Mouse (Mus musculus) gastrocnemius, postnatal 14 days (tissue): ENCODE measurements around the gene Ang. TPM values are rescaled to one million over a fixed set of nuclear protein-coding genes. Genes with fewer than 3 reads are reported as not detected.

Experiments
- DNase-seq: peaks from one replicate; pipeline ENCODE4 v3.0.0; 2021; ENCODE audit warnings: mixed read lengths
- intact Hi-C: fragments of 180-260 bp; cut with DNase I; formaldehyde crosslinking; loops from one replicate; pipeline ENCODE4 v1.15.1; 2025; ENCODE audit warnings: low total_unique reads
- total RNA-seq, 2 experiments: library from RNA; stranded (reverse); gene quantifications; 2 replicates each; pipeline ENCODE4 v1.2.3; 2021

The Ang gene
- total RNA-seq, 2 experiments from 2014 or later, result 3.6 to 3.8 TPM

DNA sequence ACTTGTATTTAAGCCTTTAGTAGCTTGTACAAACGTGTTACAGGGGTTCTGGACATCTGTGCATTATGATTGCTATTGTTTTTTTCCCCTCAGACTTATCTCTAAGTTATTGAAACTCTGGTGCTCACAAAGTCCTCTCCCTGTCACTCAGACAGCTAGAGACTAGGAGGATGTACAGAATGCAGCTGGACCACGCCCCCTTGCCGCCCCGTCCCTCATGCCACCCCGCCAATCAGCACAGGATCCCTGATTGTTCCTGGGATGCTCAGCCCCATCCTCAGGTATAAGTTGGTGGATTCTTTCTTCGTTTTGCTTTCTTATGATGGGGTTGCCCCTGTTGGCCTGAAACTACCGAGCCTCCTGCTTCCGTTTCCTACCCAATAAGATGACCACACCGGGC is 22.5 kb downstream of the Ang start:
- DNase-seq, result no peak
- intact Hi-C loops, result no loop called here

DNA sequence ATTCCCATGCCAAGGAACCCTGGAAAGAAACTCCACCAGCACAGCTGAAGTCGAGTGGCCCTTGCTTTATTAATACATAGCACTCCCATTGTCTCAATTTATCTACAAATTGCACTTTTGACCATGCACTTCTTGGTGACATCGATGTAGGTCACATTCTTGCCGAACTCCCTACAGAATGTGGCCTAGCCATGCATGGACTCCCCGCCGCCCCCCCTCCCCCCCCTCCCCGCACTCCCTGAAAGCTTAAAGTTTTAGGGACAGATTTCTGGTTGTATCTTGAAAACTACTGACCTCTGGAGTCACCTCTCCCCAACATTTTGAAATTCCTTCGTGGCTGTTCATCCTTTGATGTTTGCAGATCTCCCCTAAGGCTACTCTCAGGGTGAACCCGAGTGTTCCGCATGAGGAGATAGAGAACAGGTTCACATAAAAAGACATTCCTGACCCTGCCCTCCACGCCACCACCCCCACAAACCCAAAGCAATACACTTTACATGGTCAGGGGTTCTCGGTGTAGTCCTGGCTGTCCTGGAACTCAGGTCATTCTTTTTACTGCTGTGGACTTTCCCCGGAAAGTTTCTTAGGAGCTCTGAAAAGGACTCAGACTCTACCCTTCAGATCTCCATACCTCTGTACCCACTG is 23.1 kb downstream of the Ang start, which contains the start of gene Eddm3b:
Gene Eddm3b (plus strand): TSS at position 511 of the 645 bp plus-strand sequence.
- intact Hi-C loops, result no loop called here
- no peak for DNase-seq

DNA sequence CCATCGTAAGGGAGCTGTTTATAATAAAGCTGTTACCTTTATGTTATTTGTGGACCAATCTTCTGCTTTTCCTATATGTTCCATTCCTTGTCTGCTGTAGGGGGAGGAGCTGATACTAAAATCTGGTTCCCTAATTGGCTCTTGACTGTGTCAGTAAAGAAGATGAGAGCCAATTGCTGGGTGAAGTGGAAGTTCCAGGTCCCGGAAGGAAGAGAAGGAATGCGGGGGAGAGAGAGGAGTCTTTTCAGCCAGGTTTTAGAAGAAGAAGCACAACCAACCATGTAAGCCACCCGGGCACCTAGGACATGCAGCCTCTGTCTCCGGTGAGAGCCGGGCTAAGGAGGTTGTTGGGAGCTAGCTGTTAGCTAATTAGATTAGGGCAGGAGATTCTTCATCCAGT is 34.7 kb downstream of the Ang start:
- DNase-seq, result no peak
- intact Hi-C loops, result no loop called here

DNA sequence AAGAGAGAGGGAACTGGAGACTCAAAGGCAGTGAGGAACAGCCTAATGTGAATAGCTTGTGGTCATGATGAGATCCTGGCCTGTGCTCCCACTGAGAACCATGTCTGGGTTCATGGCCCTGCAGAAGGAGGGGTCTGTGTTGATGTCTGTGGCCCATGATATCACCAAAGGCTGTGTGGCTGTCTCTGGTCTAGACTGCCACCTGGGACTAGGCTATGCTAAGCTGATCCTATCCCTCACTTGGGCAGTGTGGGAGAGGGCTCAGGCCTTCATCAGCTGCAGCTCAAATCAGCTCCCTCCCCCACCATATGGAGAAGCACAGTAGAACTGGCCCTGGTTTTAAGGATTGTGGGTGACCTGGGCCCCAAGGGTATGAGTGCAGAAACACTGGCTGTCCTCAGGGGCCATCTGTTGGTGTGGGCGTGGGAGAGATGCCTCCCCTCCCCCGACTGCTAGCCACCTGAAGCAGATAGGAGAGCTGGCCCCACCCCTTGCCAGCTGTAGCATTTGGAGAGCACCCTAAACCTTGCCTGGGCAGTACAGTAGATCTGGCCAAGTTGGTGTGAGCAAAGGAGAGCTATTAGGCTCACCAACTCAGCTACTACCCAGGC is 36.8 kb downstream of the Ang start:
- intact Hi-C loops, result no loop called here
- no peak for DNase-seq

DNA sequence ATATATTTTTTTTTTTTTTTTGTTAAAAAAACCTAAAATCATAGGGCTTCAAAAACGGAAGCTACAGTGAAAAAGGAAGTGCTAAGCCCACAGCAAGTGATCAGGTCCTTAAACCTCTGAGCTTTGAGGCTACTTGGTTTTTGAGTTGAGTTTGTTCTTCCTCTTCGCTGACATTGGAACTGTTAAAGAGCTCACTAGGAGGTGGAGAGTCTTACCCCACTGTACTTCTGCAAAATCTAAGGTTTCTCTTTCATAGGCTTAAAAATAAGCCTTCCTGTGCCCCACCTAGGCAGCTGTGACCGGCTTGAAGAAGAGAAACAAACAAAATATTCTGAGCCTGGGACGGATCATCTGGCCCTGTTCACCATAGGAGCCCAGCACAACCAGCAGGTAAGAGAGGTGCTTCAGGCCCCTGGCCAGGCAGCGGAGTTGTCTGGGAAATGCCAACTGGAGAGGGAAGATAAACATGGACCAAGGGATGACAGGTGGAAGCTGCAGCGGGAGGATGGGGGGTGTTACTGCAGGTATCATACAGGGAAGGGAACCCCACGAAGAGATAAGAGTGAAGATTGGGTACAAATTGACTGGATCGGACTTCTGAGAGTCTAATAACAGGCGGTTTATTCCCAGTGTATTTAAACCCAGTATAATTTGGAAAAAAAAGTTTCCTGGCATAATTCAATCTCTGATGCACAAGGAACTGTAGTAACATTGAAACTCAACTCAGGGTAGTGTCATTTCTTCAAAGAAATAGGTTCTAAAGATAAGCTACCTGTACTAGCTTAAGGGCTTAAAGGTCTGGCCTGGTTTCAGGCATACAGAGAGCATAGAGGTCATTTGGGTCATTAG is 38.0 kb downstream of the Ang start:
- intact Hi-C loops, result no loop called here
- no peak for DNase-seq

DNA sequence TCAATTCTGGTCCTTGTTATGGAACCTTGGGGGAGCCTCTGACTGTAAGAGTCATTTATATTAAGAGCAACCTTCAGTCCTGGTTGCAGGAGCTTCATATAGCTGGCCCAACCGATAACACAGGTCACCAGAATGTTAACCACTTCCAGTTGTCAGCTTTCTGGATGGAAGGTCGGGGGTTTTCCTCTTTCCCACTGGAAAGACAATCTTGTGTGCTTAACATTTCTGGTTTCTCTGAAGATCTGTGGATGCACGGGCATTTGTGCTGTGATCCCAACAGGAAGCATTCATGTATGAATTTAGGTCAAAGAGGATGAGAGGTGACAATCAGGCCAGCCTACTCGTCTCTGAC is 38.6 kb downstream of the Ang start:
- DNase-seq, result no peak
- intact Hi-C loops, result no loop called here

DNA sequence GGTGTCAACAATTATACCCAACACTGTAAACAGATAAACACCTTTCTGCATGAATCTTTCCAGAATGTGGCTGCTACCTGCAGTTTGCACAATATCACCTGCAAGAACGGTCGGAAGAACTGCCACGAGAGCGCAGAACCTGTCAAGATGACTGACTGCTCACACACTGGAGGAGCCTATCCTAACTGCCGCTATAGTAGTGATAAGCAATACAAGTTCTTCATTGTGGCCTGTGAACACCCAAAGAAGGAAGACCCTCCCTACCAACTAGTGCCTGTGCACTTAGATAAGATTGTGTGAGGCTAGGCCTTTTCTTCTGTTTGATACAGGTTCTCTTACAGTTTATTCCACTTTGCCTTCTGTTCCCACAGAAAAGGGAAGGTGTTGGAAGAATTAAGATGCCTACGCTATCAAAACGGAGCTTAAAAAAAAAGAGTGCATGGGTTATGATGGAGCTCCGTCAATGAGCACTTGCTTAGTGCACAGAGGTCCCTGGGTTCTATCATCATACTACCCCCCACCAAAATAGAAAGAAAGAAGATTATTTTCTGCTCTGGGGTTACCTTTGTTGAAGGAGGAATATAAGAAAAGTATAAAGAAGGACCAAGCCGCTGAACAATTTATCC is 39.5 kb downstream of the Ang start:
- DNase-seq, result no peak
- intact Hi-C loops, result no loop called here

DNA sequence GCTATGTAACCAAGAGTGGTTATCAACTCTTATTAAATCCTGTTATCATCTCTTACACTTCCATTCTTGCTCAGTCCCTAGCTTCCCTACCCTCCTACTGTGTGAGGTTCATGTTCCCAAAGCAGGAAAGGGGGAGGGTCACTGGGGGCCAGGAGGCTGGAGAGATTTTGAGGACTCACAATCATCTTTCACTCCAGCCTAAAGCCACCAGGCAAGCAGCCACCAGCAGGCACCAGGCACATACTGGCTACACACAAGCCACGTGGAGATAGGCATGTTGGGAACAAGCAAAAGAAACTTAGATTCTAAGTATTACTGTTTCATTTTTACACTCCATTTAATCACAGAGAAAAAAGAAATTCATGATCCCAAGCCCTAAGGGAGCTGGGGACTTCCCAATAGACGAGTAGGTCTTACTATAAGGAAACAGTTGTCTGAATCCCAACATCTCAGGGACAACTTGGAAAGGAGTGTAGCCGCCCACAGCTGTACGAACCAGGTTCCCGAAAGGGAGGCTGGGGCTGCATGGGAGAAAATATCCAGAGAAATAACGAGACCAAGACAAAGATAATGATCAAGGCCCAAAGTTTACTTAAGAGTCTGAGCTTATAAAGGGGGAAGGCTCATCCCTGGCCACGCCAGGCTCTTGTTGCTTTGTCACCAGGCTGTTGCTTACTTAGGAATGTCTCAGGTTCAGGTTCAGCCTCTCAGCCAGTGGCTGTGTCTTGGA is 40.3 kb downstream of the Ang start:
- intact Hi-C loops, result no loop called here
- DNase-seq, result no peak

DNA sequence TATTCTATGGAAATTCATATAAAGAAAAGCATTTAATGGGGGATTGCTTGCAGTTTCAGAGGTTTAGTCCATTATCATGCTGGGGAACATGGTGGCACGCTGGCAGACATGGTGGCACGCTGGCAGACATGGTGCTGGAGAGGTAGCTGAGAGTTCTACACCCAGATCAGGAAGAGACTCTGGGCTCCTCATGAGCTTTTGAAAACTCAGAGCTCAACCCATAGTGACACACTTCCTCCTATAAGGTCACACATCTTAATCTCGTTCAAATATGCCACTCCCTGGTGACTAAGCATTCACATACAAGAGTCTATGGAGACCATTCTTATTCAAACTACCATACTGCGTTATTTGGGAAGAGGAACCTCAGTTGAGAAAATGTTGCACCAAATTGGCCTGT is 41.4 kb downstream of the Ang start:
- no peak for DNase-seq
- intact Hi-C loops, result no loop called here

DNA sequence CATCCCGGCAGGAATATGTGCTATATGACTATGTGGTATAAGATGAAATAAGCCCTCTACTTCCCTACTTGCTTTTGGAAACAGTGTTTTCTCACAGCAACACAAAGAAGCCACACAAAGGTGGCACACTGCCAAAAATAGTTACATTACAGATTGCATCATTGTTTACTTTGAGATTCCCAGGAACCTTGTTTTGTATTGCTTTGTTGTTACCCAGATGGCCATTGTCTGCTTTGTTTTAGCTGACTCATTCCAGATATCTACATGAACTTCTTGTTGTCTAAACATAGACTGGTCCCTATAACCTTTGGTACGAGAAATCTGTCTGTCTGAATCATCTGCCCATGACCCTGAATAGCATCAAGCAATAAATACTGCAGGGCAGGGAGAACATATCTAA is 49.4 kb downstream of the Ang start:
- no peak for DNase-seq
- intact Hi-C loops, result no loop called here

DNA sequence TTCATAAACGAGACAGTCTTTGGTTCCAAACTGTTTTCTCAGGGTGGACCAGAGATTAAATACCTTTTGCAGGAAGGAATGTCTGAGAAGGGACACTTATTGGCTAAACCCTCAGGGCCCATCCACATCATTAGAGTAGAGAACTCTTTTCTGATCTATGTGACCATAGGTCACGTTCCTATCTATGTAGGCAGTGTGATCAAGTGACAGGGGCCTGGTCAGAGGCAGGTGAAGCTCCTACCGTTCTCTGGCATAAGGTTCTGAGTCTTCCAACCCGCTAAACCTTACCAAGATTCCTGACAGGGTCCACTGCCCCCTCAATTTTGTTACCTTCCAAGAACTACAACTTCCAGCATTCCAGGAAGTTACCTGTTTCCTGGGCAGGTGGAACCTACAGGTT is 51.2 kb downstream of the Ang start:
- no peak for DNase-seq
- intact Hi-C loops, result no loop called here

DNA sequence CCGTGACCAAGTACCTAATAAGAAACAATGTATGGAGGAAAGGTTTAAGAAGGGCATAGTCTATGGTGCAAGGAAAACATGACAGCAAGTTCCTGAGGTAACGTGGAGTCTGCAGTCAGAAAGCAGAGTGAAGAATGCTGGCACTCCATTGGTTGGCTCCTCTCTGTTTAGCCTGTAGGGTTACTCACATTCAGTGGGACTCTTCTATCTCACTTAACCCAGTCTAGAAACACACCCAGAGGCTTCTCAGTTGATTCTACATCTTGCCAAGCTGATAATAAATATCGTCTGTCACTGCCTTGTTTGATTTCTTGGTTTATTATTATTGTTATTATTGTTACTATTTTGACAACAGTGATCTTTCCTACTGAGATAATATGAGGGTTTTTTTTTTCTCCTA is 51.6 kb downstream of the Ang start:
- intact Hi-C loops, result no loop called here
- no peak for DNase-seq

DNA sequence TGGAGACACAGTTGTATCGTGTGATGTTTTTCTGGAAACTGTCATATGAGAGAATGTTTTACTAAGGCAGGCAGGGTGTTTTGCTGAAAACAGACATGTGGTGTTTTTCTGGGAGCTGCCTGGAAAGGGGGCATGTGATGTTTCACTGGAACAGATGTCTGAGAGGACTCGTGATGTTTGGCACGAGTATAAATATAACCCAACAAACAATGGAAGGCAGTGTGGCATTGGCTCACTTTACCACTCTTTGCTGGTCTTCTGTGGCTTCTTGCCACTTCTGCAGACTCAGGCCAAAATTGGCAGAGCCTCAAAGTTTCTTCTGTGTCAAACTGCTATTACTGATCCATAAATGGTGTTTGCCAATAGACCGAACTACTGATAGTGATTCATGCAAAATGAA is 52.3 kb downstream of the Ang start:
- DNase-seq, result no peak
- intact Hi-C loops, result no loop called here

DNA sequence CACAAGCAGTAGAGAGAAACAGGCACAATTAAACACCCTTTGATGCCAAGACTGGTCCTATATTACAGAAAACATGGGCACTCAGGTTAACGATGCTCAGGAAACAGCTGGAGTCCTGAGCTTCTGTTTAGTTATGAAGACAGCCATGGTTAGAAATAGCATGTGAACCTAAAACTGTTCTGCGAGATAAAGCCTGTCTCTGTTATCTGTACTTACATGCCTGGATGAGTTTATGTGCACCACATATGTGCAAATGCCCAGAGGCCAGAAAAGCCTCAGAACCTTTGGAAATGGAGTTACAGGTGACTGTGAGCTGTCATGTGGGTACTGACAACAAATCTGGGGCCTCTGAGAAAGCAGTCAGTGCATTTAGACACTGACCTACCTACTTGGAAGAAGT is 53.0 kb downstream of the Ang start:
- DNase-seq, result no peak
- intact Hi-C loops, result no loop called here

DNA sequence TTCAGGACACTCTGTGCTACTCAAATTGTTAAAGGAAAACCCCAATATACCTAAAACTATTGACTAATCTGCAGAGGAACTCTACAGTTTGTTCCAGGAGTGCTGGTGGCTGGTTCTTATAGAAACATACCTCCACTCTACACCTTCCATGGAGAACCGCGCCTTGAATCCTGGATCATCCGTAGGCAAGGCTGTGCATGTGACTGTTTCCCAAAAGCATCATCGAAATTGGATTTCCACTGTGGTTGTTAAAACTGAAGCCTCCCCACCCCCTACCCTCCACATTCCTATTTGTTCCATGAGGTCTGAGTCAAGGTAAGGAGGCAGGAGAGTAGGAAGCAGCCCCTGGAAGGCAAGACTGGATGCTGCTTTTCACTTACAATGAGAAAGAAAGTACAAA is 53.5 kb downstream of the Ang start:
- intact Hi-C loops, result no loop called here
- no peak for DNase-seq

DNA sequence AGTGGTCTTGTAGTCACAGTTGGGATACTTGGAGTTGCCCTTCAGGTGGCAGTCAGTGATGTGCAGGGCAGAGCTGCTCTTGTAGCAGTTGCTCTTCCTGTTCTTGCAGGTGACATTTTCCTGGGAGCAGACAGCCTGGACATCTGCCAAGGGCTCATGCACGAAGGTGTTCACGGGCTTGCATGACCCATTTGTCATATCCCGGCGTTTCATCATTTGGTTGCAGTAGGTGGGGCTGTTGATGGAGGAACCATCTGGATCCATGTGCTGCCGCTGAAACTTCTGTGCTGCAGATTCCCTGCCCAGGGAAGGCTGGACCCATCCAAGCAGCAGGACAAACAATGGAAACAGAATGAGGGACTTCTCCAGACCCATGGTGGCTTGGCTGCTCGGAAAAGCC is 54.6 kb downstream of the Ang start:
- DNase-seq, result no peak
- intact Hi-C loops, result no loop called here

DNA sequence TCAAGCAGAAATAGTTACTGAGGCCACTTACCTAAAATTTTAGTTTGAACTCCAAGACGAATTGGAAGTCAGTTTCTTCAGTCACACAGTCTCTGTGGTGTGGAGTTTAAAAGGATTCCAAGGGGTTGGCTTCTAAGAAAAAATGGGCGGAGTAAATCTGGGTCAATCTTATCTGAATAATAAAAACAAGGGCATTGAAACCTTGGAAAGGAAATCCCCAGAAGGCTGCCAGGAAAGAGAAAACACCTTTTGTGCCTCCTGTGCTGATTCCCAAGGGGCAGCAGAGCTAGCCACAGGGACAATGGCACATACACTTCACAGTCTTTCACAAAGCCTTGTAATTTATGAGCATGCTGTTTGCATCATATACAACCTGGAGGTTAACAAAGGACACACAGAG is 55.7 kb downstream of the Ang start, which contains the start of gene Rnase1:
Gene Rnase1 (minus strand): TSS at position 101 of the 400 bp plus-strand sequence.
- intact Hi-C loops, result no loop called here
- no peak for DNase-seq

DNA sequence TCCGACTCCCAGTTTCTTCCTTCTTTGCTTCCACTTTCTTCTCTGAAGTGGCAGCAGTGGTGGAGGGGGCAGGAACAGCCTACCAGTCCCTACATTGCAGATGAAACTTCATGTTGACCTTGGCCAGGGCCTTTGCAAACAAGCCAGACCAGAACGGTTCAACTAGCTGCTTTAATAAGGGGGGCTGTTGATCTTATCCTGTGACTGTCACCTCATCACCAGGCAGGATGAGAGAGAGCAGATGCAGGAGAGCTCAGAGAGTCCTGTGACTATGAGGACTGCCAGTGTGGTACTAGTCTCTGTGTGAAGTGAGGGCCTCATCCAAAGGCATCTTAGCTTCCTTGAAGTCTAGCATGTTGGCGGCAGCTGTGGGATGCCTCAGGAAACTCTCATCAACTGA is 57.1 kb downstream of the Ang start:
- intact Hi-C loops, result no loop called here
- no peak for DNase-seq

DNA sequence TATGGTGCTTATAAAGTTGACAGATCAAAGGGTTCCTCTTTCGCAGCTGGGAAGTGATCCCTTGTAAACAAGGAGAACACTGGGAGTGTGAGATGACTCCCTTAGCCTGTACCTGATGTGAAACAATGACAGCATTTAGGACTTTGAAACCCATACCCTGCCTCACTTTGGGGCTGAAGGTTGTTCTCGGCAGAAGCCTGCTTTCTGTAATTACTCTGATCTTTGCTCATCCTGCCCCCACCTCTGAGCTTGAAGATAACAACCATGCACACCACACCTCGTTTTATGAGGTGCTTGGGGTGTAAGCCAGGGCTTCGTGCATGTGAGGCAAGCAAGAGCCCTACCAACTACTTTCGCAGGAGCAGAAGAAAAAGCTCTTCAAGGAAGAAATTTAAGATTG is 58.2 kb downstream of the Ang start:
- no peak for DNase-seq
- intact Hi-C loops, result no loop called here
